Mouse (Mus musculus): ENCODE measurements around the gene Capn10. TPM values are rescaled to one million over a fixed set of nuclear protein-coding genes. Genes with fewer than 3 reads are reported as not detected.

Capn10 gene
- polyA plus RNA-seq, 1 experiment from 2014 or later, result 43.1 TPM

- WGBS, result 80% methylated on average over 4 of the region's 4 CpGs
- Histone ChIP-seq H3K4me3 (no peak overlapping the region), H3K4me1 (no peaks in the 10 kb centered on the region), H3K27ac (replicated peaks) (no peak overlapping the region), H3K9me3 (replicated peaks) (no peaks in the 10 kb centered on the region), H3K36me3 (no peaks in the 10 kb centered on the region), H3K27me3 (ENCODE audit: low read depth, poor library complexity, severe bottlenecking) (no peaks in the 10 kb centered on the region)
- no peak for DNase-seq (ENCODE audit: low spot score)
These were observed 55.7 kb downstream of the Capn10 start for GRCm38 (mm10) chr1:92989891-92990290.

- Histone ChIP-seq H3K4me1 (no peaks in the 10 kb centered on the region), H3K9me3 (replicated peaks) (no peaks in the 10 kb centered on the region), H3K36me3 (no peaks in the 10 kb centered on the region), H3K4me3 (no peak overlapping the region), H3K27ac (replicated peaks) (no peak overlapping the region), H3K27me3 (ENCODE audit: low read depth, poor library complexity, severe bottlenecking) (no peaks in the 10 kb centered on the region)
- WGBS, result 86% methylated on average over 6 of the region's 6 CpGs
- no peak for DNase-seq (ENCODE audit: low spot score)
These were observed 58.2 kb downstream of the Capn10 start for GRCm38 (mm10) chr1:92992214-92992855.

DNA sequence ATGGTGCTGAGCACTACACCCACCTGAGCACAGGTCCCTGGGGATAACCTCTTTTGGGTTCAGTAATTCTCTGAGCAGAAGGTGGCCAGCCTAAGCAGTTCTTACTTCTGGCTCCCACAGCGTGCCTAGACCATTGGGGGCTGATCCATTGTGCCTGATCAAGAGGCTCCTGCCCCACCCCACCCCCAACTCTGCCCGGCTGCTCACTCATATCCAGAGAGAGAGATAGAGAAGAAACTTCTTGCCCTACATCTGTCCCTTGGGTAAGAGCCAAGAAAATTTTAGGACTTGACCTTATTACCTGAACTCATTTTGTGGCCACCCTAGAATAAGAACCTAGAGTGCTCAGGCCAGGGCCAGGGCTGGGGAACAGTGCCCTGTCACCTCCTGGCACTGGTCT, 58.7 kb downstream of the Capn10 start:
- 63% methylated on average over 2 of the region's 2 CpGs for WGBS
- Histone ChIP-seq H3K36me3 (no peaks in the 10 kb centered on the region), H3K9me3 (replicated peaks) (no peaks in the 10 kb centered on the region), H3K27me3 (ENCODE audit: low read depth, poor library complexity, severe bottlenecking) (no peaks in the 10 kb centered on the region), H3K4me3 (no peak overlapping the region), H3K4me1 (no peaks in the 10 kb centered on the region), H3K27ac (replicated peaks) (no peak overlapping the region)
- no peak for DNase-seq (ENCODE audit: low spot score)

Other genes starting within 250 kb of the Capn10 start
- 65.5 and 71.4 TPM in 2 replicates for gene Gpc1, start 102.7 kb upstream of the Capn10 start, polyA plus RNA-seq (2016; fragmentation: Nextera tagmentation; extraction: Ambion mirVana)
- gene Ankmy1, start 31.5 kb upstream of the Capn10 start, polyA plus RNA-seq (2016; fragmentation: Nextera tagmentation; extraction: Ambion mirVana), result 0.30 and 0.35 TPM in 2 replicates
- 14.0 and 14.7 TPM in 2 replicates for gene Dusp28, start 27.4 kb upstream of the Capn10 start, polyA plus RNA-seq (2016; fragmentation: Nextera tagmentation; extraction: Ambion mirVana)
- 20.1 and 22.9 TPM in 2 replicates for gene Rnpepl1, start 23.6 kb upstream of the Capn10 start, polyA plus RNA-seq (2016; fragmentation: Nextera tagmentation; extraction: Ambion mirVana)
- 0.36 and 0.39 TPM in 2 replicates for gene Gpr35, start 16.5 kb downstream of the Capn10 start, polyA plus RNA-seq (2016; fragmentation: Nextera tagmentation; extraction: Ambion mirVana)
- gene Aqp12, start 72.0 kb downstream of the Capn10 start, polyA plus RNA-seq (2016; fragmentation: Nextera tagmentation; extraction: Ambion mirVana), result not detected in 2 replicates
- gene Kif1a, start 167.6 kb downstream of the Capn10 start, polyA plus RNA-seq (2016; fragmentation: Nextera tagmentation; extraction: Ambion mirVana), result 39.3 and 63.0 TPM in 2 replicates
- not detected in 2 replicates for gene Agxt, start 200.9 kb downstream of the Capn10 start, polyA plus RNA-seq (2016; fragmentation: Nextera tagmentation; extraction: Ambion mirVana)
- gene 2310007B03Rik, start 226.6 kb downstream of the Capn10 start, polyA plus RNA-seq (2016; fragmentation: Nextera tagmentation; extraction: Ambion mirVana), result 0.47 and 0.62 TPM in 2 replicates
- gene Crocc2, start 234.3 kb downstream of the Capn10 start, polyA plus RNA-seq (2016; fragmentation: Nextera tagmentation; extraction: Ambion mirVana), result 0.02 and 0.07 TPM in 2 replicates

All from midbrain, embryonic 10.5 days (tissue).